Mouse (Mus musculus): Measurements from ENCODE around the gene Olfr1449. TPM values are rescaled to one million over a fixed set of nuclear protein-coding genes. Genes with fewer than 3 reads are reported as not detected.
"Not testable (repeated sequence)": the region's sequence is repeated elsewhere in the genome, so short reads cannot be mapped to it uniquely, and the experiment has no call there.

Olfr1449 gene
- polyA plus RNA-seq (2015; fragmentation: Nextera tagmentation; extraction: Ambion mirVana), result not detected in 2 replicates

DNA sequence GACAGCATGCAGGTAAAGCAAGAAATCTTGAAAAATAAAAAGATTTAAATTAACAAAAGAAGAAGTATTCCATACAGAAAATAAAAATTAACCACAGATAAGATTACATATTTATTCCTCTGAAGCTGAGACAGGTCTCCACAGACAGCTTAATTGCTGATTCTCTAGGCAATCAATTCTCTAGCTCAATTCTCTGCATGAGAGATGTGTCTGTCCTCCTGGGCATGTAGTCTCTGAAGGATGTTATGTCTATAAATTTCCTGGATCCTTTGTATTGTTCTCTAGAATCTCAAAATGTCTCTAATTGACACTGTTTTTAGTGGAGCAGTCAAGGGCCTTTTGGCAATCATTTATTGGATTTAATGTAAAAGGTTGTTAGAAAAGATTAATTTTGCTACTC is at the start of gene Olfr1449:
Gene Olfr1449, plus strand, starts transcription at position 301 of the 400 bp plus-strand sequence.
- no peaks in the 10 kb centered on the region for H3K36me3 ChIP-seq
- H3K9ac ChIP-seq, result no peak within 1 kb of the TSS
- H3K27ac ChIP-seq, result no peak within 1 kb of the TSS

GRCm38 (mm10) chr19:12883555-12883954 is 47.1 kb upstream of the Olfr1449 start, which contains the start of gene Olfr1445:
TSS of gene Olfr1445 (plus strand) at chr19:12883855.
- Histone ChIP-seq H3K9ac (no peak within 1 kb of the TSS), H3K27ac (no peak within 1 kb of the TSS), H3K27me3 (no peaks in the 10 kb centered on the region), H3K9me3 (no peaks in the 10 kb centered on the region), H3K4me2 (no peak within 1 kb of the TSS), H3K36me3 (no peaks in the 10 kb centered on the region), H3K4me3 (no peak within 1 kb of the TSS), H3K4me1 (no peaks in the 10 kb centered on the region)
- 86% methylated on average over 2 of the region's 2 CpGs for WGBS
- no peak for ATAC-seq (ENCODE audit: insufficient number of reproducible peaks, insufficient read depth, low FRiP score, low TSS enrichment, low read depth)

More for the DNA sequence above, at the start of gene Olfr1449:
- Histone ChIP-seq H3K4me3 (no peak within 1 kb of the TSS), H3K4me1 (no peaks in the 10 kb centered on the region), H3K27me3 (no peaks in the 10 kb centered on the region), H3K9me3 (0 out of 2 replicates have a peak, but pooled peaks cover 3% of the 10 kb centered on the region), H3K4me2 (no peak within 1 kb of the TSS)
- no peak for ATAC-seq (ENCODE audit: insufficient number of reproducible peaks, insufficient read depth, low FRiP score, low TSS enrichment, low read depth)

DNA sequence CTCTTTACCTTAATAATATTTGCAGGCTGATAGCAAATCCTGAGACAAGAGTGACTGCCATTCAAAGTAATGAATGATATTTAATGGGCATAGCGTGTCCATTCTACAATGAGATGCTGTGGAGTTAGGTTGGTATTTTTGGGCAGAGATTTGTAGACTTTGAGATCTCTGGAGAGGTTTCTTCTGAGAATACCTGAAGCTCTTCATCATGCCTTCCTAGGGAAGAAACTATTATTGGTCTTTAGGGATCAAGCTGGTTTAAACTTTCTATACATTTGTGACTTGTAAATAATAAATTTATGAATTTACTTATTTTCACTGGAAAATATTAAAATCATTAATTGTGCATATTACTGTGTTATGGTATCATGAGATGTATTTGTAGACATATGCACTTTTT is 37.2 kb upstream of the Olfr1449 start, which contains the start of gene Olfr1446:
Gene Olfr1446, minus strand, starts transcription at position 101 of the 400 bp plus-strand sequence.
- Histone ChIP-seq H3K9me3 (no peaks in the 10 kb centered on the region), H3K4me2 (no peak within 1 kb of the TSS), H3K36me3 (no peaks in the 10 kb centered on the region), H3K27me3 (no peaks in the 10 kb centered on the region), H3K4me3 (no peak within 1 kb of the TSS), H3K27ac (no peak within 1 kb of the TSS), H3K9ac (no peak within 1 kb of the TSS), H3K4me1 (no peaks in the 10 kb centered on the region)
- 80% methylated on average over 1 of the region's 1 CpGs for WGBS
- no peak for ATAC-seq (ENCODE audit: insufficient number of reproducible peaks, insufficient read depth, low FRiP score, low TSS enrichment, low read depth)

GRCm38 (mm10) chr19:12903643-12904042 is 27.0 kb upstream of the Olfr1449 start, which contains the start of gene Olfr1447:
TSS of gene Olfr1447 (minus strand) at chr19:12903743.
- Histone ChIP-seq H3K36me3 (no peaks in the 10 kb centered on the region), H3K27ac (no peak within 1 kb of the TSS), H3K4me1 (no peaks in the 10 kb centered on the region), H3K27me3 (no peaks in the 10 kb centered on the region), H3K9me3 (peaks cover 3% of the 10 kb centered on the region; the same call in 1 of the 2 replicates), H3K4me3 (no peak within 1 kb of the TSS), H3K4me2 (no peak within 1 kb of the TSS), H3K9ac (no peak within 1 kb of the TSS)
- WGBS, result 89% methylated on average over 1 of the region's 1 CpGs
- no peak for ATAC-seq (ENCODE audit: insufficient number of reproducible peaks, insufficient read depth, low FRiP score, low TSS enrichment, low read depth)

GRCm38 (mm10) chr19:12924319-12924718 is 6.3 kb upstream of the Olfr1449 start, which contains the start of gene Olfr1448:
TSS of gene Olfr1448 (minus strand) at chr19:12924419.
- Histone ChIP-seq H3K27ac (no peak within 1 kb of the TSS), H3K4me2 (no peak within 1 kb of the TSS), H3K4me1 (no peaks in the 10 kb centered on the region), H3K27me3 (no peaks in the 10 kb centered on the region), H3K4me3 (no peak within 1 kb of the TSS), H3K36me3 (no peaks in the 10 kb centered on the region), H3K9ac (no peak within 1 kb of the TSS), H3K9me3 (no peaks in the 10 kb centered on the region)
- no peak for ATAC-seq (ENCODE audit: insufficient number of reproducible peaks, insufficient read depth, low FRiP score, low TSS enrichment, low read depth)
- 75% methylated on average over 1 of the region's 1 CpGs for WGBS

GRCm38 (mm10) chr19:12949958-12950357 is 19.3 kb downstream of the Olfr1449 start, which contains the start of gene Olfr1450:
TSS of gene Olfr1450 (plus strand) at chr19:12950258.
- no peak within 1 kb of the TSS for H3K4me3 ChIP-seq
- 85% methylated on average over 1 of the region's 1 CpGs for WGBS
- no peak within 1 kb of the TSS for H3K9ac ChIP-seq
- no peaks in the 10 kb centered on the region for H3K4me1 ChIP-seq
- H3K9me3 ChIP-seq, result peaks cover under 1% of the 10 kb centered on the region; the same call in 1 of the 2 replicates
- H3K4me2 ChIP-seq, result no peak within 1 kb of the TSS
- H3K27ac ChIP-seq, result no peak within 1 kb of the TSS
- H3K27me3 ChIP-seq, result no peaks in the 10 kb centered on the region
- no peak for ATAC-seq (ENCODE audit: insufficient number of reproducible peaks, insufficient read depth, low FRiP score, low TSS enrichment, low read depth)
- no peaks in the 10 kb centered on the region for H3K36me3 ChIP-seq

DNA sequence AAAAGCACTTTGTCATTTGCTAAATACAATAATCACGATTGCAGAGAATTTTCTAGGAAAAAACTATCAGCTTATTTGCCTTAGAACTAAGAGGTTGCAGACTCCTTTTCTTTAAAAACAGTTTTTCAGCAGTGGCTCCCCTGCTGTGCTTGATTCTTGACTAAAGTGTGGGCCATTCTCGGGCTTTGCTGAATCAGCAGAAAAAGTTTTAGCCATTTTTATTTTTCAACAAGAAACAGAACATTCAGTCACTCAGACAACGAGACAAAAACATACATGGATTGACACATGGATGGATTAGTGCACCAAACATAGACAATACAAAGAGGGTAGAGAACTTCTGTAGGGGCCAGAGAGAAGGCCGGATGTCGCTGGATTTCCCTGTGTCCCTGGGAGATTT is 39.4 kb downstream of the Olfr1449 start:
- ATAC-seq (ENCODE audit: insufficient number of reproducible peaks, insufficient read depth, low FRiP score, low TSS enrichment, low read depth); H3K9ac ChIP-seq; H3K4me2 ChIP-seq; H3K27ac ChIP-seq; H3K4me3 ChIP-seq; H3K4me1 ChIP-seq; H3K36me3 ChIP-seq; H3K27me3 ChIP-seq: not testable (repeated sequence)
- 85% methylated on average over 5 of the region's 5 CpGs for WGBS
- H3K9me3 ChIP-seq, result peaks cover 17% of the 10 kb centered on the region

Other genes starting within 250 kb of the Olfr1449 start
- gene Keg1, start 235.1 kb upstream of the Olfr1449 start, polyA plus RNA-seq (2015; fragmentation: Nextera tagmentation; extraction: Ambion mirVana), result not detected in 2 replicates
- gene Cntf, start 165.2 kb upstream of the Olfr1449 start, polyA plus RNA-seq (2015; fragmentation: Nextera tagmentation; extraction: Ambion mirVana), result 1.4 and 1.9 TPM in 2 replicates
- 14.9 and 16.8 TPM in 2 replicates for gene Zfp91, start 134.7 kb upstream of the Olfr1449 start, polyA plus RNA-seq (2015; fragmentation: Nextera tagmentation; extraction: Ambion mirVana)
- 1.2 and 2.3 TPM in 2 replicates for gene Lpxn, start 134.6 kb upstream of the Olfr1449 start, polyA plus RNA-seq (2015; fragmentation: Nextera tagmentation; extraction: Ambion mirVana)
- not detected in 2 replicates for gene Gm5244, start 84.2 kb upstream of the Olfr1449 start, polyA plus RNA-seq (2015; fragmentation: Nextera tagmentation; extraction: Ambion mirVana)
- not detected in 2 replicates for gene Olfr1444, start 73.6 kb upstream of the Olfr1449 start, polyA plus RNA-seq (2015; fragmentation: Nextera tagmentation; extraction: Ambion mirVana)
- gene Olfr1445, start 47.0 kb upstream of the Olfr1449 start, polyA plus RNA-seq (2015; fragmentation: Nextera tagmentation; extraction: Ambion mirVana), result not detected in 2 replicates
- gene Olfr1446, start 37.3 kb upstream of the Olfr1449 start, polyA plus RNA-seq (2015; fragmentation: Nextera tagmentation; extraction: Ambion mirVana), result not detected in 2 replicates
- not detected in 2 replicates for gene Olfr1447, start 27.1 kb upstream of the Olfr1449 start, polyA plus RNA-seq (2015; fragmentation: Nextera tagmentation; extraction: Ambion mirVana)
- gene Olfr1448, start 6.4 kb upstream of the Olfr1449 start, polyA plus RNA-seq (2015; fragmentation: Nextera tagmentation; extraction: Ambion mirVana), result not detected in 2 replicates
- 0.08 TPM in 1 of 2 replicates, not detected in the other for gene Olfr1450, start 19.4 kb downstream of the Olfr1449 start, polyA plus RNA-seq (2015; fragmentation: Nextera tagmentation; extraction: Ambion mirVana)
- not detected in 2 replicates for gene Olfr1451, start 64.2 kb downstream of the Olfr1449 start, polyA plus RNA-seq (2015; fragmentation: Nextera tagmentation; extraction: Ambion mirVana)
- not detected in 2 replicates for gene Olfr1453, start 97.5 kb downstream of the Olfr1449 start, polyA plus RNA-seq (2015; fragmentation: Nextera tagmentation; extraction: Ambion mirVana)
- gene Olfr1454, start 129.8 kb downstream of the Olfr1449 start, polyA plus RNA-seq (2015; fragmentation: Nextera tagmentation; extraction: Ambion mirVana), result not detected in 2 replicates
- not detected in 2 replicates for gene Olfr1457, start 167.1 kb downstream of the Olfr1449 start, polyA plus RNA-seq (2015; fragmentation: Nextera tagmentation; extraction: Ambion mirVana)
- gene Olfr1458, start 175.9 kb downstream of the Olfr1449 start, polyA plus RNA-seq (2015; fragmentation: Nextera tagmentation; extraction: Ambion mirVana), result not detected in 2 replicates
- not detected in 2 replicates for gene Olfr1459, start 218.7 kb downstream of the Olfr1449 start, polyA plus RNA-seq (2015; fragmentation: Nextera tagmentation; extraction: Ambion mirVana)
- not detected in 2 replicates for gene Olfr1461, start 232.2 kb downstream of the Olfr1449 start, polyA plus RNA-seq (2015; fragmentation: Nextera tagmentation; extraction: Ambion mirVana)